Mouse (Mus musculus) CH12.LX (cell line): ENCODE measurements around the gene Acbd6. TPM values are rescaled to one million over a fixed set of nuclear protein-coding genes. Genes with fewer than 3 reads are reported as not detected.

Source experiments
- DNase-seq: peaks from one replicate; pipeline ENCODE4 v3.0.0-alpha.2; 2013; ENCODE audit errors: extremely low read depth
- H3K27ac ChIP-seq: 2 replicates; pipeline ENCODE4 v1.5.1; 2012; ENCODE audit warnings: low read depth, mild to moderate bottlenecking, control low read depth, moderate library complexity; ENCODE audit not compliant: insufficient read depth
- H3K27me3 ChIP-seq: replicated peaks from 2 replicates; pipeline ENCODE3; 2012; ENCODE audit warnings: inconsistent platforms
- H3K36me3 ChIP-seq, 2 experiments: replicated peaks in 1 of 2; 2 replicates each; pipeline versions ENCODE3 to v1.6.1; 2012; ENCODE audit warnings: inconsistent platforms in 1 of 2, low read length in 1 of 2, mild to moderate bottlenecking in 1 of 2, mixed read lengths in 1 of 2, moderate library complexity in 1 of 2; ENCODE audit not compliant: control insufficient read depth in 1 of 2, insufficient read depth in 1 of 2
- H3K4me1 ChIP-seq, 2 experiments: 2 replicates each; pipeline ENCODE4 v1.6.1; 2012; ENCODE audit warnings: inconsistent platforms in 1 of 2, moderate library complexity in 1 of 2; ENCODE audit not compliant: insufficient read depth in 2 of 2, control insufficient read depth in 1 of 2
- H3K4me2 ChIP-seq: 2 replicates; pipeline ENCODE4 v1.6.1; 2012; ENCODE audit warnings: low read depth, mild to moderate bottlenecking, control low read depth; ENCODE audit not compliant: poor library complexity, insufficient read depth, severe bottlenecking
- H3K4me3 ChIP-seq, 3 experiments: fragments of 150-350 bp in 1 of 3; sonication (generic) in 1 of 3; replicated peaks in 1 of 3; 2 replicates each; pipeline versions ENCODE3 to v1.5.1; 2011 to 2012; ENCODE audit warnings: low read depth in 2 of 3, low read length in 2 of 3, mild to moderate bottlenecking in 2 of 3, moderate library complexity in 2 of 3, control low read depth in 1 of 3, improper control_type of control experiment in 1 of 3, inconsistent platforms in 1 of 3, mixed read lengths in 1 of 3; ENCODE audit not compliant: poor library complexity in 1 of 3
- H3K79me2 ChIP-seq: replicated peaks from 2 replicates; pipeline ENCODE4 v1.6.1; 2012; ENCODE audit warnings: mild to moderate bottlenecking, moderate library complexity; ENCODE audit not compliant: control insufficient read depth, poor library complexity, insufficient read depth, severe bottlenecking; ENCODE audit errors: extremely low read depth
- H3K9ac ChIP-seq: 2 replicates; pipeline ENCODE4 v1.6.1; 2012; ENCODE audit warnings: low read depth, mild to moderate bottlenecking, control low read depth, moderate library complexity; ENCODE audit not compliant: insufficient read depth
- H3K9me3 ChIP-seq: replicated peaks from 2 replicates; pipeline ENCODE3; 2012; ENCODE audit warnings: low read length, inconsistent platforms, mixed read lengths
- BHLHE40 ChIP-seq: IDR thresholded peaks from 2 replicates; pipeline ENCODE4 v1.6.1; 2011; ENCODE audit warnings: mild to moderate bottlenecking, low read depth, low read length, improper control_type of control experiment
- CHD1 ChIP-seq: IDR thresholded peaks from 2 replicates; pipeline ENCODE4 v1.6.1; 2012; ENCODE audit warnings: low read depth, low read length, improper control_type of control experiment, inconsistent platforms
- CHD2 ChIP-seq: IDR thresholded peaks from 2 replicates; pipeline ENCODE4 v1.6.1; 2011; ENCODE audit warnings: low read length, improper control_type of control experiment
- CTCF ChIP-seq, 2 experiments: IDR thresholded peaks in 1 of 2; conservative IDR thresholded peaks in 1 of 2; 2 replicates each; pipeline ENCODE4 v1.5.1; 2011 to 2012; ENCODE audit warnings: low read depth in 2 of 2, low read length in 2 of 2, improper control_type of control experiment in 1 of 2, inconsistent platforms in 1 of 2, mild to moderate bottlenecking in 1 of 2, moderate library complexity in 1 of 2
- E2F4 ChIP-seq: IDR thresholded peaks from 2 replicates; pipeline ENCODE4 v1.6.1; 2011; ENCODE audit warnings: low read depth, low read length, improper control_type of control experiment; ENCODE audit not compliant: insufficient replicate concordance
- ELF1 ChIP-seq: IDR thresholded peaks from 2 replicates; pipeline ENCODE4 v1.6.1; 2014; ENCODE audit warnings: low read depth, mild to moderate bottlenecking, inconsistent platforms, low read length, improper control_type of control experiment
- EP300 ChIP-seq: IDR thresholded peaks from 2 replicates; pipeline ENCODE4 v1.6.1; 2011; ENCODE audit warnings: low read length, improper control_type of control experiment
- ETS1 ChIP-seq: conservative IDR thresholded peaks from 2 replicates; pipeline ENCODE4 v1.6.1; 2012; ENCODE audit warnings: low read depth, mild to moderate bottlenecking, inconsistent platforms, low read length, improper control_type of control experiment, moderate library complexity
- GABPA ChIP-seq: IDR thresholded peaks from 2 replicates; pipeline ENCODE4 v1.6.1; 2012; ENCODE audit warnings: low read depth, low read length, improper control_type of control experiment, inconsistent platforms; ENCODE audit not compliant: insufficient replicate concordance
- HCFC1 ChIP-seq: IDR thresholded peaks from 2 replicates; pipeline ENCODE4 v1.6.1; 2012; ENCODE audit warnings: low read depth, mild to moderate bottlenecking, inconsistent platforms, low read length, improper control_type of control experiment
- IRF4 ChIP-seq: IDR thresholded peaks from 2 replicates; pipeline ENCODE4 v1.6.1; 2014; ENCODE audit warnings: low read depth, mild to moderate bottlenecking, inconsistent platforms, low read length, improper control_type of control experiment
- JUN ChIP-seq: IDR thresholded peaks from 2 replicates; pipeline ENCODE4 v1.6.1; 2011; ENCODE audit warnings: low read depth, mild to moderate bottlenecking, low read length, improper control_type of control experiment, moderate library complexity; ENCODE audit not compliant: insufficient read depth
- JUND ChIP-seq: conservative IDR thresholded peaks from 2 replicates; pipeline ENCODE4 v1.6.1; 2011; ENCODE audit warnings: low read depth, low read length, improper control_type of control experiment
- KAT2A ChIP-seq: IDR thresholded peaks from 2 replicates; pipeline ENCODE4 v1.6.1; 2012; ENCODE audit warnings: low read length, improper control_type of control experiment, inconsistent platforms; ENCODE audit not compliant: insufficient replicate concordance
- MAFK ChIP-seq: IDR thresholded peaks from 2 replicates; pipeline ENCODE4 v1.6.1; 2011; ENCODE audit warnings: low read length, improper control_type of control experiment; ENCODE audit not compliant: insufficient replicate concordance
- MAX ChIP-seq: IDR thresholded peaks from 2 replicates; pipeline ENCODE4 v1.6.1; 2011; ENCODE audit warnings: low read length, improper control_type of control experiment
- MAZ ChIP-seq: IDR thresholded peaks from 2 replicates; pipeline ENCODE4 v1.6.1; 2012; ENCODE audit warnings: low read depth, mild to moderate bottlenecking, inconsistent platforms, low read length, improper control_type of control experiment, moderate library complexity
- MEF2A ChIP-seq: IDR thresholded peaks from 2 replicates; pipeline ENCODE4 v1.6.1; 2014; ENCODE audit warnings: low read depth, mild to moderate bottlenecking, inconsistent platforms, low read length, improper control_type of control experiment, borderline replicate concordance
- MXI1 ChIP-seq: IDR thresholded peaks from 2 replicates; pipeline ENCODE4 v1.6.1; 2011; ENCODE audit warnings: mild to moderate bottlenecking, low read depth, low read length, improper control_type of control experiment
- MYC ChIP-seq: IDR thresholded peaks from 2 replicates; pipeline ENCODE4 v1.6.1; 2011; ENCODE audit warnings: low read depth, mild to moderate bottlenecking, improper control_type of control experiment, low read length
- NELFE ChIP-seq: IDR thresholded peaks from 2 replicates; pipeline ENCODE4 v1.6.1; 2011; ENCODE audit warnings: low read depth, low read length, improper control_type of control experiment
- NRF1 ChIP-seq: IDR thresholded peaks from 2 replicates; pipeline ENCODE4 v1.6.1; 2014; ENCODE audit warnings: low read depth, mild to moderate bottlenecking, inconsistent platforms, low read length, improper control_type of control experiment, moderate library complexity
- PAX5 ChIP-seq: IDR thresholded peaks from 2 replicates; pipeline ENCODE4 v1.6.1; 2012; ENCODE audit warnings: low read length, inconsistent platforms, mixed read lengths
- POLR2A ChIP-seq: IDR thresholded peaks from 2 replicates; pipeline ENCODE4 v1.6.1; 2011; ENCODE audit warnings: low read depth, mild to moderate bottlenecking, improper control_type of control experiment, low read length
- POLR2AphosphoS2 ChIP-seq: IDR thresholded peaks from 2 replicates; pipeline ENCODE4 v1.6.1; 2011; ENCODE audit warnings: low read depth, low read length, improper control_type of control experiment
- RAD21 ChIP-seq: IDR thresholded peaks from 2 replicates; pipeline ENCODE4 v1.6.1; 2011; ENCODE audit warnings: low read depth, mild to moderate bottlenecking, low read length, improper control_type of control experiment, moderate library complexity
- RCOR1 ChIP-seq: conservative IDR thresholded peaks from 2 replicates; pipeline ENCODE4 v1.6.1; 2012; ENCODE audit warnings: low read depth, mild to moderate bottlenecking, inconsistent platforms, low read length, improper control_type of control experiment
- SIN3A ChIP-seq: IDR thresholded peaks from 2 replicates; pipeline ENCODE4 v1.6.1; 2012; ENCODE audit warnings: low read length, improper control_type of control experiment, inconsistent platforms
- SMC3 ChIP-seq: IDR thresholded peaks from 2 replicates; pipeline ENCODE4 v1.6.1; 2011; ENCODE audit warnings: low read depth, low read length, improper control_type of control experiment
- TBP ChIP-seq: conservative IDR thresholded peaks from 2 replicates; pipeline ENCODE4 v1.6.1; 2011; ENCODE audit warnings: low read depth, low read length, improper control_type of control experiment
- TCF12 ChIP-seq: IDR thresholded peaks from 2 replicates; pipeline ENCODE4 v1.6.1; 2014; ENCODE audit warnings: low read depth, mild to moderate bottlenecking, inconsistent platforms, low read length, improper control_type of control experiment
- UBTF ChIP-seq: IDR thresholded peaks from 2 replicates; pipeline ENCODE4 v1.6.1; 2012; ENCODE audit warnings: low read depth, mild to moderate bottlenecking, inconsistent platforms, low read length, improper control_type of control experiment, moderate library complexity
- USF1 ChIP-seq: IDR thresholded peaks from 2 replicates; pipeline ENCODE4 v1.6.1; 2014; ENCODE audit warnings: low read depth, mild to moderate bottlenecking, inconsistent platforms, low read length, improper control_type of control experiment
- USF2 ChIP-seq: conservative IDR thresholded peaks from 2 replicates; pipeline ENCODE4 v1.6.1; 2011; ENCODE audit warnings: low read depth, low read length, improper control_type of control experiment
- ZC3H11A ChIP-seq: IDR thresholded peaks from 2 replicates; pipeline ENCODE4 v1.6.1; 2012; ENCODE audit warnings: low read depth, mild to moderate bottlenecking, inconsistent platforms, low read length, improper control_type of control experiment
- ZKSCAN1 ChIP-seq: IDR thresholded peaks from 2 replicates; pipeline ENCODE4 v1.6.1; 2012; ENCODE audit warnings: low read depth, inconsistent platforms, low read length, improper control_type of control experiment, borderline replicate concordance
- ZMIZ1 ChIP-seq: IDR thresholded peaks from 2 replicates; pipeline ENCODE4 v1.6.1; 2012; ENCODE audit warnings: low read depth, mild to moderate bottlenecking, inconsistent platforms, low read length, improper control_type of control experiment
- ZNF384 ChIP-seq: IDR thresholded peaks from 2 replicates; pipeline ENCODE4 v1.6.1; 2012; ENCODE audit warnings: low read depth, low read length, improper control_type of control experiment, inconsistent platforms
- dilution Hi-C: fragments of 300-500 bp; cut with MboI; formaldehyde crosslinking; loops from 2 replicates; pipeline ENCODE4 v1.14.3; 2020; ENCODE audit warnings: low sequenced_read_pairs; ENCODE audit not compliant: extremely low pct_unique_long_range_greater_than_20kb, extremely low pct_ligation_motif_present
- in situ Hi-C: fragments of 300-500 bp; cut with MboI; formaldehyde crosslinking; loops from 3 replicates; pipeline ENCODE4 v1.14.3; 2019; ENCODE audit warnings: low sequenced_read_pairs, low pct_ligation_motif_present, low pct_unique_long_range_greater_than_20kb, mixed read lengths
- polyA plus RNA-seq: library from polyadenylated mRNA; unstranded; fragments of >175 nt; gene quantifications from 2 replicates; pipeline ENCODE4 v1.2.1, GENCODE M21; 2012; ENCODE audit warnings: low read depth; ENCODE audit not compliant: insufficient read length
- total RNA-seq, 2 experiments: library from RNA; depleted of rRNA; stranded (reverse); fragments of 300-350 nt in 1 of 2; fragments of >200 nt in 1 of 2; gene quantifications; 2 replicates each; pipeline ENCODE4 v1.2.3; 2012 to 2014

The Acbd6 gene
- total and polyA plus RNA-seq, 3 experiments = 51.9 to 97.8 (median 74.4) TPM

DNA sequence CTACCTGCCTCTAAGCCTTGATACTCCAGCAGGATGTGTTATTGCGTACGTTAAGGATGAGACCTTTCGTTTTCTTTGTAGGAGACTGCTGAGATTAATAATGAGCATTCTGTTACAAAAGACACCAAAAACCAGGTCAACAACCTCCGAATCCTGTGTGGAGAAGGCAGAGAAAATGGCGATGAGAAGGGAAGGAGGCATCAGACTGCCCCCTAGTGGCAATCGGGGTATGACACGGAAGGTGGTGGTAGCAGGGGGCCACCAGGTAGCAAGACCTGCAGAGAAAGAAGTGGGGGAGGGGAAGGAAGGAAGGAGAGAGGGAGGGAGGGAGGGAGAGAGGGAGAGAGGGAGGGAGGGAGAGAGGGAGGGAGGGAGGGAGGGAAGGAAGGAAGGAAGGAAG lies 41.3 kb upstream of the Acbd6 start:
- peaks cover 2 to 3% of the 10 kb centered on the region in 2 experiments; a peak in 2 of 4 replicates for H3K4me1 ChIP-seq
- H3K4me3 ChIP-seq = no peak overlapping the region
- no peak overlapping the region for H3K27ac ChIP-seq
- TF ChIP-seq NELFE = no peak
- TF ChIP-seq BHLHE40 = no peak
- peak; percentile 40 to 76 for TF ChIP-seq CTCF (conservative IDR thresholded peaks at IDR 0.05 in 1 of 2, IDR thresholded peaks at IDR 0.05 in 1 of 2; ENCODE audit: low read depth in 2 of 2, low read length in 2 of 2)
- TF ChIP-seq KAT2A = no peak
- peak; percentile 61 for TF ChIP-seq RAD21
- TF ChIP-seq HCFC1 = peak; percentile 25; the same call in 1 of the 2 replicates
- TF ChIP-seq E2F4 = no peak
- TF ChIP-seq MAZ = 0 out of 2 replicates have a peak, but pooled peaks have one; percentile 47
- no peak for TF ChIP-seq ETS1
- no peak for TF ChIP-seq POLR2A
- TF ChIP-seq UBTF = no peak
- TF ChIP-seq CHD2 = no peak
- TF ChIP-seq CHD1 = no peak
- TF ChIP-seq USF1 = no peak
- peak; percentile 18; the same call in 1 of the 2 replicates for TF ChIP-seq ZC3H11A
- TF ChIP-seq IRF4 = no peak
- TF ChIP-seq RCOR1 = no peak
- no peak for TF ChIP-seq NRF1
- no peak for TF ChIP-seq TCF12
- no peak for TF ChIP-seq MEF2A
- TF ChIP-seq SMC3 = peak; percentile 66
- TF ChIP-seq TBP = no peak
- no peak for TF ChIP-seq JUND
- TF ChIP-seq PAX5 = no peak
- TF ChIP-seq ZKSCAN1 = no peak
- no peak for TF ChIP-seq MAFK
- TF ChIP-seq MAX = no peak
- TF ChIP-seq POLR2AphosphoS2 = no peak
- TF ChIP-seq USF2 = no peak
- TF ChIP-seq MYC = no peak
- no peak for TF ChIP-seq EP300
- no peak for TF ChIP-seq ZMIZ1
- no peak for TF ChIP-seq MXI1
- peak; percentile 61 for TF ChIP-seq ELF1
- TF ChIP-seq ZNF384 = peak; percentile 58; the same call in 1 of the 2 replicates
- TF ChIP-seq GABPA = no peak
- TF ChIP-seq JUN = no peak
- no peak for TF ChIP-seq SIN3A
- TF ChIP-seq, all 38 proteins: peak for 8
- in situ Hi-C loops = no loop called here
- Histone ChIP-seq H3K36me3 (no peaks in the 10 kb centered on the region), H3K4me2 (peak overlapping the region; percentile 71), H3K9me3 (no peaks in the 10 kb centered on the region), H3K9ac (no peak overlapping the region), H3K79me2 (no peaks in the 10 kb centered on the region), H3K27me3 (no peaks in the 10 kb centered on the region)
- DNase-seq = peak; percentile 53
- dilution Hi-C loops = no loop called here
